Mouse (Mus musculus): Measurements from ENCODE around the gene Ercc1. TPM values are rescaled to one million over a fixed set of nuclear protein-coding genes. Genes with fewer than 3 reads are reported as not detected.
A peak's percentile ranks its signal among the peaks of the same experiment; 100 is the strongest.

Ercc1 gene
- total RNA-seq, 2 experiments from 2014 or later: 29.8 to 32.3 TPM

DNA sequence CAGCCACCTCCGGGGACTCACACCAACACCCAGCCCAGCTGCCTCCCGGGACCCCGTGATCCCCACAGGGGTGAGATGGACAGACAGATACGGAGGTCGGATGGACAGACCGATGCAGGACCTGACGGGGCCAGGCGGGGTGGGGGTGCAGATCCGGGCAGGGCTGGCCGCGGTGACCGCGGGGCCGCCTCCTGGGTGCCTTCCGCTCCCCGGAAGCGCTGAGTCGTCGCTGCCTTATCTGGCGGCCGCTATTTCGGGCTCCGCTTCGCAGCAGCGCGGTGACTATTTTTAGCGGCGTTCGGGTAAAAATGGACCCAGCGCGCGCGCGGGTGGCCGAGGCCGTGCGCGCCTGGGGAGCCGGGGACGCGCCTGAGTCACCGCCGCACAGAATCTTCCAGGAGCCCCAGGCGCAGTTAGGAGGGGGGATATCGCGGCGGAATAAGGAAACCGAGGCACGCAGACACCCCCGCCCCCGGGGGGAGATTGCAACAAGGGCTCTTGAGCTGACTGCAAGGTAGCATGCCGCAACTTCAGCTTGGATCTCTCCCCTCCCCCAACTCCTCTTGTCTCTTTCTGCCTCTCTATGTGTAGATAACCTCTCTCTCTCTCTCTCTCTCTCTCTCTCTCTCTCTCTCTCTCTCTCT, 11.7 kb upstream of the Ercc1 start:
- ATAC-seq (replicated peaks; ENCODE audit: poor library complexity): peak; percentile 69

- ATAC-seq (replicated peaks; ENCODE audit: poor library complexity): peak; percentile 76
These were observed 9.0 kb upstream of the Ercc1 start for GRCm38 (mm10) chr7:19335583-19335982.

DNA sequence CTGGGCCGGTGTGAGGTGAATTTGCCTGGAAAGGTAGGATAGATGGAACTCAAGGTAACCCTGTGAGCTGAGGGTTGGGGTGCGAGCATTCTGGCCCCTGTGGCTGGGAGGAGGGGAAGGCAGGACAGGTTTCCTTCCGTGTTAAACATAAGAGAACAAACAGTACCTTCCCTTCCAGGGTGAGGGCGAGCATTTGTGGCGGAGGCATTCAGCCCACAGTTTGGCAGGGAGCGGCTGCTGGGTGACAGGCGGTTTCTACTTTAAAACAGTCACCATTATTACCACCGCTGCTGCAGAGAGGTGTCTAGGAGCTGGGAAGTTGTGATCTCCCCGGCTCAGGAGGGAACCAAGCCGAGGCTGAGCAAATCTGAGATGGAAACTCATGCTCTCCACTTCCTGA, 7.5 kb upstream of the Ercc1 start:
- no peak for ATAC-seq (replicated peaks; ENCODE audit: poor library complexity)

DNA sequence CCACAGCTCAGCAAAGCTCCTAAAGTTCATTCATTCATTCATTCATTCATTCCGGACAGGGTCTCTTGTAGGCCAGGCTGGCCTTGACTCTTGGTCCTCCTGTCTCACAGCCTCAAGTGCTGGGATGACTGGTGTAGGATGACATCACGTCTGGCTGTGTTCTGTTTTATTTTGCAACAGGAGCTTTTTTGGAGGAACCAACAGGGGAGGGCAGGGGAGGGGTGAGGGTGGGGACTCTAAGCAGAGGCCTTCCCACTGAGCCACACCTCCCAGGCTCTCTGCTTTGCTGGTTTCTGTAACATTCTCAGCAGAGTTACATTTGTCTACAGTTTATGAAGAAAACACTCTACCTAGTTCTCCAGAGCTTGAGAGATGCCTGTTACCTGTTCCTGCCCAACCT, 6.5 kb upstream of the Ercc1 start:
- peak; percentile 70 for ATAC-seq (replicated peaks; ENCODE audit: poor library complexity)

DNA sequence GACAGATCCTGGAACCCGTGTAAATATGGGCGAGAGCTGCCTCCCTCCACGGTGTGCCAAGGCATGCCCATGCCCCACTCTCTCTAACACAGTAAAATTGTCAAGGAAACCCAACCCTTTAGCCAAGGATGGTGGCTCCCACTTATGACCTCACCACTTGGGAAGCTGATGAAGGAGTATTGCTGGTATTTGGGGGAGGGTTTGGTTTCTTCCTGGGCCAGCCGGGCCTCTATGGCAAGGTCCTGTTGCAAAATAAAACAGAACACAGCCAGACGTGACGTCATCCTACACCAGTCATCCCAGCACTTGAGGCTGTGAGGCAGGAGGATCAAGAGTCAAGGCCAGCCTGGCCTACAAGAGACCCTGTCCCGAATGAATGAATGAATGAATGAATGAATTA, 6.0 kb upstream of the Ercc1 start:
- ATAC-seq (replicated peaks; ENCODE audit: poor library complexity): 0 out of 2 replicates have a peak, but pooled peaks have one; percentile 2

DNA sequence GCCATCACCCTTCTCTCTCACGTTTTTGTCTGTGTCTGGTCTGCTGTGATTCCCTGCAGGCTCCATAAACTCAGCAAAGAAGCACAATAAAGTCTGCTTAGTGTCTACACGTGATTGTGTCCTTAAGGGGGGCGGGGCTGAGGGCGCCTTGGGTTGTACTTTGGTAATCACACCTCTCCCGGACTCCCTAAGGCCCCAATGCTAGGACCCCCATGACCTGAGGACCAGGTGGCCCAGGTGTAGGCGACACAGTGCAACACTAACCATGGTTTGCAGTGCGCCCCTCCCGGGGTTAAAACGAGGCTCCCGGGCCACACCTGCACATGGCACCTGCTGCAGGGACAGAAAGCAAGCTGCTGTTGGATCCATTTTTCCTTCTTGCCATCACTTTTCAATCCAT, 3.3 kb upstream of the Ercc1 start:
- ATAC-seq (replicated peaks; ENCODE audit: poor library complexity): no peak

GRCm38 (mm10) chr7:19341761-19342409, 2.7 kb upstream of the Ercc1 start:
- no peak for ATAC-seq (replicated peaks; ENCODE audit: poor library complexity)

DNA sequence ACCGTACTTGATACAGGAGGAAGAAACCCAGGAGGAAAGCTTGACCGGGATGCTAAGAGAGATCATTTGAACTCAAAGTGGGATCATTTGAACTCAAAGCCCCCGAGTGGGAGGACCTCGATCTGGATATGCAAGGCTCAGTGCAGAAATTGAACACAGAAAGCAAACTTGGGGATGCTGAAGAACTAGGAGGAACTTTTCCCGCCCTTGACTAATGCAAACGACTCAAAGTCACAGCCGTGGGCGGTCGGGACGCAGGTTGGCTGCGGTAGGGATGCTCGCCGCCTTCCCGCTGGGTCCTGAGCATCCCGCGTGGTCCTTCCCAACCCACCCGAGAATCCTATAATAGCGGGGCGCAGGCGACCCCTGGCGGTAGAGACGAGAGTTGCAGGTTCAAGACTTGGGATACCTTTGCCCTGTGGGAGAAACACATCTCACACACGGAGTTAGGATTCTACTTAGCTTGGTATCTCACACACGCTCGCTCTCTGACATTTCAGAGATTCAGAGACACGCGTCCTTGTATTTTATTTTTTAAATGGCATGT, 2.0 kb upstream of the Ercc1 start:
- ATAC-seq (replicated peaks; ENCODE audit: poor library complexity): peak; percentile 33

GRCm38 (mm10) chr7:19343210-19343808, 1.3 kb upstream of the Ercc1 start:
- ATAC-seq (replicated peaks; ENCODE audit: poor library complexity): peak; percentile 65

DNA sequence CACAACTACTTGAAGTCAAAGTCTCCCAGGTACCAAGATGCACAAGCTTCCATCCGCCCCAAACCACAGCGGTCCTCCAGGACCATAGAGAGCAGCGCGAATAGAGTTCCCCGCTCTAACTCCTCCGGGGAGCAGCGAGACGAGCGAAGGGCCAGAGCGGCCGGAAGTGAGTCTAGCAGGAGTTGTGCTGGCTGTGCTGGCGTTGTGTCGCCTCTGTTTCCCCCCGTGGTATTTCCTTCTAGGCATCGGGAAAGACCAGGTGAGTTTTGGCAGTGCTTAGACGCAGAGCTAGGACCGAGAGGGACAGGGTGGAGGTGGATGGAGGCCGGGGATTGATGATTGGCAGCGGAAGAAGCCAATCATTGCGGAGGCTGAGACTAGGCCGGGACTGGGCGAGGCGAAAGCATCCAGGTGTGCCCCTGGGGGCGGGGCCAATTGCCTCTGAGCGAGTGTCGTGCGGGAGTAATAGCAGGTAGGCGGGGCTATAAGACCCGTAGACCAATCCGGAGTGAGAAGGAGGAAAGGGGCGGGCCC, 427 bp downstream of the Ercc1 start:
- ATAC-seq (replicated peaks; ENCODE audit: poor library complexity): peak; percentile 89

GRCm38 (mm10) chr7:19349188-19349915, 4.8 kb downstream of the Ercc1 start:
- ATAC-seq (replicated peaks; ENCODE audit: poor library complexity): no peak

DNA sequence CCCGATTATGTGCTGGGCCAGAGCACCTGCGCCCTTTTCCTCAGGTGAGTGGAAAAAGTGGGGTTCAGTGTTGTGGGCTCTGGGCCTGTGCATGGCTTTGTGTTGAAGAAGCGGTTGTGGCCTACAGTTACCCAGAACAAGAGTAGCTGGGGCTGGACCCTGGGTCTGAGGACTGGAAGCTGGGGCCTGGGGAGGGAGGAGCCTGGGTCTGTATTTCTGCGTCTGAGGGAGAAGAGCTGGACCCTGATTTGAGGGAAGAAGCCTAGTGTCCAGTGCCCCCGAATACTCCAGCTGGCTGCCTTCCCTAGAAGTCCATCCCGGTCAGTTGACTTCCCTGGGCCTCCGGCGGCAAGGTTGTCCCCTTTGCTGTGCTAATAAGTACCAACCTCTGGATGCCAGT, 5.6 kb downstream of the Ercc1 start:
- ATAC-seq (replicated peaks; ENCODE audit: poor library complexity): no peak

DNA sequence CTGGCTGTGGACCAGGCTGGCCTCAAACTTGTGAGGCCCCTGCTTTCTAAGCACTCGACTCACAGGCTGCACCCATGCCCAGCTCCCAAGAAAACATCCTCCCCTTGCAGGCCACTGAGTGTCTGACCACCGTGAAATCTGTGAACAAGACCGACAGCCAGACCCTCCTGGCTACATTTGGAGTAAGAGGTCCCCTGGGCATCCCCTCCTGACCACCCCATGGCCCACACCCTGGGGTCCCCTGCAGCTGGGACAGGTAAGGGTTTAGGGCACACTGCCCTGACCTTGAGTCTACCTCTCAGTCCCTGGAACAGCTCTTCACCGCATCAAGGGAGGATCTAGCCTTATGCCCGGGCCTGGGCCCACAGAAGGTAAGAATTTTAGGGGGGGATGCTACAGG, 10.4 kb downstream of the Ercc1 start:
- no peak for ATAC-seq (replicated peaks; ENCODE audit: poor library complexity)

DNA sequence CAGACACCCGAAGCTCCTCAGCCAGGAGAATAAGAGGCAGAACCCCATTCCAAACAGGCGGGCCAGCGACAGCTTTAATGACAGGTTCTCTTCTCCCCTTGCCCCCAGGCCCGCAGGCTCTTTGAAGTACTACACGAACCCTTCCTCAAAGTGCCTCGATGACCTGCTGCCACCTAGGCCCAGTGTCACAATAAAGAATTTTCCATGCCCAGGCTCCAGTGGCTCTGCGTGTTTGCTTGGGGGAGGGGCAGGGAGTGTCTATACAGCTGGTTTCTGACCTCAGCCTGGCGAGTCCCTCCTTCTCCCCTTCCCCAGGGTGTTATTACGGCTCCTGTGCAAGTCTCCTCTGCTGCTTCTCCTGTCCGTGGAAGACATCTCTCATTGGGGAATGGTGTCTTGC, 11.7 kb downstream of the Ercc1 start:
- no peak for ATAC-seq (replicated peaks; ENCODE audit: poor library complexity)

DNA sequence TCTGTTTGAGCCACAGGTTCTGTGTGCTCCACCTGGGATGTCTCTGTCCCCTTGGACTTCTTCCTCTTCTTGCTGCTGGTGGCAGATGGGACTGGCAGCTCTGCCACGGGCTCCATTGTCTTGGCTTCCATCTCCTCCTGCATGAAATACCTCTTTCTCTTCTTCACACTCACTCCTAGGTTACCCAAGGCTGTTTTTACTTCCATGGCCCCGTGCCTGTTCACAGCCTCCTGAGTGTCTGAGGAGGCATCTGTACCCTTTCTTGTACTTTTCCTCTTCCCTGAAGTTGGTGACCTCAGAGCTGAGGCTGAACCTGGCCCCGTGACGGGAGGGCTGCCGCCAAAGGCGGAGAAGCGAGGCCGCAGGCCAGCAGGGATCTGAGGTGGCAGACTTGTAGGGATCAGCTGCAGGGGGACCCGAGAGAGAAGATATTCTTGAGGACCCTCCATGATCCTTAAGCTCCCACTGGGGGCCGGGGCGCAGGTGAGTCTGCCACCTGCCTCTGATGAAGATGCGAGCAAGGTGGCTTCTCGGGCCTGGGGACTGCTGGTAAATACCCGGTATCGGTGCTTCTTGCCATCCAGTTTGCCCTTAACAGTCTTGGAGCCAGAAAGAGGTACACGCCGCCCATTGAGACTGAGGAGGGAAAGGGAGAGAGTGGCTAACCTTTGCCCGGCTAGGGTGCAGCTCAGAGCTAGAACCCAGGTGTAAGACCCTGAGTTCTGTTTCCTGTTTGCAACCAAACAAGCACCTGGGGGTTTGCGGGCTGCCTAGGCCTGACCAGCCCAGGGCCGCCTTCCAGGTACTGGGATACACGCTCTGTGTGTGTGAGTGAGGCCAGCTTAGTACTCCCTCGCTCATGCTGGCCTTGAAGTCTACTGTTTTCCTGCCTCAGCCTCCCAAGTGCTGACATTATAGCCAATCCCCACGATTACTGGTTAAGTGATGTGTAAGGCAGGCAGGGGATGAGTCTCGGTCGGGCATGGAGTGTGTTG, 13.1 kb downstream of the Ercc1 start:
- no peak for ATAC-seq (replicated peaks; ENCODE audit: poor library complexity)

GRCm38 (mm10) chr7:19358634-19359033, 14.1 kb downstream of the Ercc1 start:
- no peak for ATAC-seq (replicated peaks; ENCODE audit: poor library complexity)

DNA sequence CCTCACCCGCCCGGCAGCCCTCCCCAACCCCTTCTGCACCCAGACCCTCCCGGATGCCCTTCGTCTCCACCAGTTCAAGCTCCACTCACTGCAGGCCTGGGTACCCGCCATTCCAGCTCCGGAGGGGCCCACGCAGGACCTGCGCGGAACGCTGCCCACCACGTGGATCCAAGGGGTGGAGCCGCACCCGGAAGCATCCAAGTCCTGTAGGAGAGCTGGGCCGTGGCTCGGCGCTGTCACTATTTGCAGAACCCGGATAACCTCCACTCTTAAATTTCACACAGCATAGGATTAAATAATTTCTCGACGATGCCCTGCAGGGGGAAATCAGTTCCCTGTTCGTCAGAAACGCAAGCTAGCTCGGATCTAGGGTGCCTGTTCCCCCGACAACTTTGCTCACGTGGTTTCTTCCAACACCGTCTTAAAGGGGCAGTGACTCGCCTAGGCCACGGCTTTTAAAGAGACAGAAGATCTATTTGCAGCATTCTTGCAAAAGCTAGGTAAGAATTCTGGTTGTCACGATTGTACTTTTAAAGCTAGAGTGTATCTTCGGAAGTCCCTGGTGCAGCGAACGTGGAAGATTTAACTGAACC, 14.8 kb downstream of the Ercc1 start, which contains the start of the genes Cd3eap and Ppp1r13l:
Gene Cd3eap (minus strand): TSS at position 185 of the 593 bp plus-strand sequence.
Gene Ppp1r13l (plus strand): TSS at position 451 of the 593 bp plus-strand sequence.
- peak; percentile 49 for ATAC-seq (replicated peaks; ENCODE audit: poor library complexity)

- peak; percentile 57 for ATAC-seq (replicated peaks; ENCODE audit: poor library complexity)
These were observed 15.5 kb downstream of the Ercc1 start for GRCm38 (mm10) chr7:19359892-19360641.

DNA sequence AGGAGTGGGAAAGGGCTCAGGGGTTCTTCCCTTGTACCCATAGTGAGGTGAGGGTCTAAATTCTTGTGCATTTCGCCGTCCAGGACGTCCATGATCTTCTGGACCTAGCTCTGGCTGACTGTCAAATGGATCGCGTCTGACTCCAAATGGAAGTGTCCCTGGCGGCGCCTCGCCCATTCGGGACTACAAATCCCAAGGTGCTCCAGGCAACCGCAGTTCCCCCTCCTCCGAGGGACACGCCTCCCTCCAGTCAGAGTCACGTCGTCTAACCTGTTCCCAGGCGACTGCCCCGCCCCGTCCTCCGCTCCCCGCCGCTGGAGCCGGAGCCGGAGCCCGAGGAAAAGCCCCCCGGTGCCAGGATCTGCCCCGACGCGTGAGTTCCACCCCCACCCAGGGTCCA, 16.4 kb downstream of the Ercc1 start:
- peak; percentile 67 for ATAC-seq (replicated peaks; ENCODE audit: poor library complexity)
